Mouse (Mus musculus) right cerebral cortex, postnatal 25 days (tissue): ENCODE measurements around the gene Mroh9.

Experiments used
- DNase-seq: peaks from one replicate; pipeline ENCODE4 v3.0.0; 2022

The Mroh9 gene

GRCm38 (mm10) chr1:163085570-163085969 lies at the start of gene Mroh9:
Mroh9 (minus strand) TSS chr1:163085670.
- DNase-seq, result no peak

- DNase-seq, result no peak
Measured at GRCm38 (mm10) chr1:163129976-163130375, 44.5 kb upstream of the Mroh9 start.

GRCm38 (mm10) chr1:163129129-163129900 lies 43.8 kb upstream of the Mroh9 start:
- no peak for DNase-seq

GRCm38 (mm10) chr1:163126175-163126881 lies 40.9 kb upstream of the Mroh9 start:
- DNase-seq, result no peak

- DNase-seq, result no peak
Measured at GRCm38 (mm10) chr1:163122414-163122813, 36.9 kb upstream of the Mroh9 start.

- DNase-seq, result no peak
Measured at GRCm38 (mm10) chr1:163113461-163114174, 28.1 kb upstream of the Mroh9 start.

GRCm38 (mm10) chr1:163112482-163113164 lies 27.2 kb upstream of the Mroh9 start:
- DNase-seq, result no peak

GRCm38 (mm10) chr1:163104960-163105359 lies 19.5 kb upstream of the Mroh9 start:
- DNase-seq, result no peak

GRCm38 (mm10) chr1:163091438-163092155 lies 6.1 kb upstream of the Mroh9 start:
- peak; percentile 6 for DNase-seq

GRCm38 (mm10) chr1:163070502-163070901 lies 15.0 kb downstream of the Mroh9 start:
- DNase-seq, result peak; percentile 37

GRCm38 (mm10) chr1:163060381-163060780 lies 25.1 kb downstream of the Mroh9 start:
- no peak for DNase-seq

- no peak for DNase-seq
Measured at GRCm38 (mm10) chr1:163057363-163057762, 28.1 kb downstream of the Mroh9 start.

GRCm38 (mm10) chr1:163055629-163056028 lies 29.8 kb downstream of the Mroh9 start:
- no peak for DNase-seq

- no peak for DNase-seq
Measured at GRCm38 (mm10) chr1:163023075-163023474, 62.4 kb downstream of the Mroh9 start.

GRCm38 (mm10) chr1:163009220-163009619 lies 76.2 kb downstream of the Mroh9 start:
- no peak for DNase-seq

GRCm38 (mm10) chr1:163003496-163003895 lies 82.0 kb downstream of the Mroh9 start:
- DNase-seq, result no peak

GRCm38 (mm10) chr1:163001271-163001829 lies 84.1 kb downstream of the Mroh9 start:
- no peak for DNase-seq

GRCm38 (mm10) chr1:162987546-162987945 lies 97.9 kb downstream of the Mroh9 start:
- DNase-seq, result no peak

- DNase-seq, result no peak
Measured at GRCm38 (mm10) chr1:162986777-162987176, 98.7 kb downstream of the Mroh9 start.

GRCm38 (mm10) chr1:162986121-162986748 lies 99.2 kb downstream of the Mroh9 start:
- no peak for DNase-seq

- no peak for DNase-seq
Measured at GRCm38 (mm10) chr1:162984428-162984827, 101.0 kb downstream of the Mroh9 start, which contains the start of gene Fmo3. Fmo3 (minus strand) TSS chr1:162984528.
